Mouse (Mus musculus): ENCODE data around the gene Ssh2. TPM values are rescaled to one million over a fixed set of nuclear protein-coding genes. Genes with fewer than 3 reads are reported as not detected.
A peak's percentile ranks its signal among the peaks of the same experiment; 100 is the strongest.

Gene Ssh2
- polyA plus RNA-seq, 1 experiment: 6.1 TPM

DNA sequence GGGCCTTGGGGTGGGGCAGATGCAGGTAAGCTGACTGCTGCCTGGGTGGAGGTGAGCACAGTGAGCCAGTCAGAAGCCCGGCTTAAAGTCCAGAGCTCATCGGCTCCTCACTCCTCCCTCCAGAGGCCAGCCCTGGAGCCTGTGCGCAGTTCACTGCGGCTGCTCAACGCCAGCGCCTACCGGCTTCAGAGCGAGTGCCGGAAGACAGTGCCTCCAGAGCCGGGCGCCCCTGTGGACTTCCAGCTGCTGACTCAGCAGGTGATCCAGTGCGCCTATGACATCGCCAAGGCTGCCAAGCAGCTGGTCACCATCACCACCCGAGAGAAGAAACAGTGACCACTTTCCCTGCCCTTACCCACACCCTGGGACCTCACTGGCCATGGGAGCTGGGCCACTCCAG lies 290.2 kb downstream of the Ssh2 start:
- H3K36me3 ChIP-seq (ENCODE audit: control insufficient read depth, insufficient read depth, low read length): no peaks in the 10 kb centered on the region; the same call in 1 of the 2 replicates
- 32% methylated on average over 14 of the region's 14 CpGs for WGBS
- H3K4me1 ChIP-seq (ENCODE audit: control insufficient read depth, insufficient read depth, low read length): peaks cover 7% of the 10 kb centered on the region
- DNase-seq: peak; percentile 88
- H3K27ac ChIP-seq (ENCODE audit: insufficient read depth, low read depth, low read length): no peak overlapping the region
- H3K4me3 ChIP-seq (ENCODE audit: insufficient read depth, low read depth, low read length): no peak overlapping the region
- no peaks in the 10 kb centered on the region for H3K27me3 ChIP-seq (replicated peaks; ENCODE audit: control insufficient read depth, insufficient read depth, low read length)
- TF ChIP-seq POLR2A (IDR thresholded peaks at IDR 0.05; ENCODE audit: low read depth, low read length) (no peak), CTCF (conservative IDR thresholded peaks at IDR 0.05; ENCODE audit: insufficient read depth, insufficient read length, low read depth, low read length) (no peak)

DNA sequence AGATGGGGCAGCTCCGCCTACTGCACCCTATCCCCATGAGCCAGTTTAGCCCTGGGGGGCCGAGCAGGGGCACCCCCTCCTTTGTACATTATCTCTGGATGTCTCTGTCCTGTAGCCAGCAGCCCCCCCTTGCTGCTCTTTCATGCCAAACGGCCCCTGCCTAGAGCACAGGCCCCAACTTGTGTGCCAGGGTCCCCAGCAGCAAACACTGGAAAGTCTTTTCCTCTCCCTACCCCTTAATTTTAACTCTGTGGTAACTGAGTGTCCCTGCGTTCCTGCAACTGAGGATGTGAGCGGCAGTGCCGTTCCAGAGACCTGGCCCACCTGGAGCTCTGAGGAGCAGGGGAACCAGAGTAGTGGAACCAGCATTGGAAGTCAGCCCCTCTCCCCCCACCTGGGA lies 290.9 kb downstream of the Ssh2 start:
- TF ChIP-seq POLR2A (IDR thresholded peaks at IDR 0.05; ENCODE audit: low read depth, low read length) (no peak), CTCF (conservative IDR thresholded peaks at IDR 0.05; ENCODE audit: insufficient read depth, insufficient read length, low read depth, low read length) (no peak)
- Histone ChIP-seq H3K4me3 (ENCODE audit: insufficient read depth, low read depth, low read length) (no peak overlapping the region), H3K27me3 (replicated peaks; ENCODE audit: control insufficient read depth, insufficient read depth, low read length) (no peaks in the 10 kb centered on the region), H3K36me3 (ENCODE audit: control insufficient read depth, insufficient read depth, low read length) (no peaks in the 10 kb centered on the region; the same call in 1 of the 2 replicates), H3K4me1 (ENCODE audit: control insufficient read depth, insufficient read depth, low read length) (peaks cover 7% of the 10 kb centered on the region), H3K27ac (ENCODE audit: insufficient read depth, low read depth, low read length) (no peak overlapping the region)
- no peak for DNase-seq
- 89% methylated on average over 6 of the region's 6 CpGs for WGBS

DNA sequence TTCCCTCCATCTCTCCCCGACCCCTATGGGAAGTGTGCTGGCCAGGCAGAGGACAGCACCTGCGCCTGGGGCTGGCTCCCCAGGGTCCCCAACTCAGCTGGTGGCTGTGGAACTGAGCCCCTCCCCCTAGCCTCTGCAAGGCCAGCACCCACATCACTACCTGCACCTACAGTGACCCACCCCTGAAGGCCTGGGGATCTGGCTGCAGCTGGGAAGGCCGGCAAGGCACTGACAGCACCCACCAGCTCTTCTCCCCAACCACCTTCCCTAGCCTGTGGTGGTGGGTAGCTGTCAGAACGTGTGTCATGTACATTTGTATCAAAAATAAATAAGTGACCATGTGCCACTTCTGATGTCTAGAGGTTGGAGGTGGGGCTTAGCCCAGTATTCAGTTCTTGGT lies 291.3 kb downstream of the Ssh2 start:
- no peaks in the 10 kb centered on the region; the same call in 1 of the 2 replicates for H3K36me3 ChIP-seq (ENCODE audit: control insufficient read depth, insufficient read depth, low read length)
- H3K27me3 ChIP-seq (replicated peaks; ENCODE audit: control insufficient read depth, insufficient read depth, low read length): no peaks in the 10 kb centered on the region
- TF ChIP-seq POLR2A (IDR thresholded peaks at IDR 0.05; ENCODE audit: low read depth, low read length): no peak
- TF ChIP-seq CTCF (conservative IDR thresholded peaks at IDR 0.05; ENCODE audit: insufficient read depth, insufficient read length, low read depth, low read length): no peak
- 78% methylated on average over 4 of the region's 4 CpGs for WGBS
- H3K4me3 ChIP-seq (ENCODE audit: insufficient read depth, low read depth, low read length): no peak overlapping the region
- no peak for DNase-seq
- H3K27ac ChIP-seq (ENCODE audit: insufficient read depth, low read depth, low read length): no peak overlapping the region
- peaks cover 9% of the 10 kb centered on the region for H3K4me1 ChIP-seq (ENCODE audit: control insufficient read depth, insufficient read depth, low read length)

DNA sequence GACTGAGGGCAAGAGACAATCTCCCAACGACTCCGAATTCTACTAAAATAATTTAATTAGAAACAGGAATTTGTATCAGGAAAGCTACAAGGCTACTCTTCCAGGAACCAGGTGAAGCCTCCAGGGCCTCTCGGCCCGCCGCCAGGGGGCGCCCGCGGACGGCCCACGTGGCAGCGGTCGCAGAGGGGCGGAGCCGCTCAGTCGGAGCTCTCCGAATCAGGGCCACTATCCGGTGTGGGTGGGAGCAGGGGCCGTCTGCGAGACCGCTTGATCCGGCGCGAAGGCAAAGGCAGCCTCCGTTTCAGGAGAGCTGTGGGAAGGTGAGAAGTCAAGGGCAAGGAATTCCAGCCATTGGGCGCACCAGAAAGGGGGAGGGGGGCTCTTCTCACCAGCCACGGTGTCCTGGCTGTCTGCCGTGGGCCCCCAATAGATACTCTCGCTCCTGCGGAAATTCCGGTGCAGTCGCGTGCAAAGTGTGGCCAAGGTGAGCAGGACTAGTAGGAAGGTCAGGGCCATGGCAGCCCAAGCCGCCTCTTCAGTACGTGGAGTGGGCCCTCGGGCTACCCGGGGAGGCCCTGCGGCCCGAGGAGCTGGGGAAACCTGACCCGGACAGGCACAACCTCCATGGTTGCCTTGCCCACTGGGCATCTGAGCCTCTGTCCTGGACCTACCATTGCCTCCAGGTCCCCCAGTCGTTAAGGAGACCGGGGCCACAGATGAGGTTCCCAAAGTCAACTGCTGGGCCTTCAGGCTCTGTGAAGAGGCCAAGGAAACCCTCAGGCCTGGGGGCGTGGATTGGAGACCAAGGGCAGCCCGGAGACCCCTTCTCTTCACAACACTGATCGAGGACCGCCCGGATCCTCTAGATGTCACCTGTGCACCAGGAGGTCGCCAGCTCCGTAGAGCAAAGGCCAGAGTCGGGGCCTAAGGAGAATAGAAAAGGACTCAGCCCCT lies 292.3 kb downstream of the Ssh2 start:
- H3K4me1 ChIP-seq (ENCODE audit: control insufficient read depth, insufficient read depth, low read length): peaks cover 11% of the 10 kb centered on the region
- H3K27me3 ChIP-seq (replicated peaks; ENCODE audit: control insufficient read depth, insufficient read depth, low read length): no peaks in the 10 kb centered on the region
- peak; percentile 91 for DNase-seq
- 18% methylated on average over 49 of the region's 49 CpGs for WGBS
- H3K36me3 ChIP-seq (ENCODE audit: control insufficient read depth, insufficient read depth, low read length): no peaks in the 10 kb centered on the region; the same call in 1 of the 2 replicates
- peak overlapping the region; percentile 24; the same call in 1 of the 2 replicates for H3K27ac ChIP-seq (ENCODE audit: insufficient read depth, low read depth, low read length)
- peak overlapping the region; percentile 64 for H3K4me3 ChIP-seq (ENCODE audit: insufficient read depth, low read depth, low read length)
- TF ChIP-seq CTCF (conservative IDR thresholded peaks at IDR 0.05; ENCODE audit: insufficient read depth, insufficient read length, low read depth, low read length) (peak; percentile 70), POLR2A (IDR thresholded peaks at IDR 0.05; ENCODE audit: low read depth, low read length) (no peak)

Other genes starting within 250 kb of the Ssh2 start
- 12.8 and 14.6 TPM in 2 replicates for gene Slc6a4, start 217.7 kb upstream of the Ssh2 start, polyA plus RNA-seq (2012; rRNA removed)
- 1.3 and 1.8 TPM in 2 replicates for gene Nsrp1, start 137.9 kb upstream of the Ssh2 start, polyA plus RNA-seq (2012; rRNA removed)
- 0.17 and 0.42 TPM in 2 replicates for gene Efcab5, start 27.3 kb upstream of the Ssh2 start, polyA plus RNA-seq (2012; rRNA removed)
- gene Coro6, start 246.1 kb downstream of the Ssh2 start, polyA plus RNA-seq (2012; rRNA removed): 4.4 and 7.9 TPM in 2 replicates

All from kidney, adult 2 months (tissue).